Mouse (Mus musculus) thymus, postnatal 4 days (tissue): ENCODE results near the gene Vmn2r78.
"Not testable (repeated sequence)": the region's sequence is repeated elsewhere in the genome, so short reads cannot be mapped to it uniquely, and the experiment has no call there.

Experiments
- DNase-seq: peaks from one replicate; pipeline ENCODE4 v3.0.0; 2021

Gene Vmn2r78

DNA sequence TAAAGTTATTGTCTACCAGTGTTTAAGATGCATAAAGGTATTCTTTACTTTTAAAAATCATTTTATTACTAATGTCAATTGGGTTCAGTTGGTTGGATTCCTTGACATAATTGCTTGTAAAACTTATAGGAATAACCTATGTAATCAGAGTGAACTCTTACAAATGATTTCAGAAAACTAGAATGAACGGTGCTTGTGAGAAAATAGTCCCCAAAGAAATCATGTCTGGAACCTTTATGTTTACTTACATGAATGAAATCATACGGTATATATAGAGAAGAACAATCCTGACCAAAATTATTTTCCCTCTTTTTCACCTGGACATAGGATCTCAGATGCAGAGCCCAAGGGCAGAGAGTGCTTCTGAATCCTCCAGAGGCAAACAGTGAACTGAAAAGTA, at the start of gene Vmn2r78:
TSS of gene Vmn2r78 (plus strand) at position 301 of the 400 bp plus-strand sequence.
- not testable (repeated sequence) for DNase-seq

DNA sequence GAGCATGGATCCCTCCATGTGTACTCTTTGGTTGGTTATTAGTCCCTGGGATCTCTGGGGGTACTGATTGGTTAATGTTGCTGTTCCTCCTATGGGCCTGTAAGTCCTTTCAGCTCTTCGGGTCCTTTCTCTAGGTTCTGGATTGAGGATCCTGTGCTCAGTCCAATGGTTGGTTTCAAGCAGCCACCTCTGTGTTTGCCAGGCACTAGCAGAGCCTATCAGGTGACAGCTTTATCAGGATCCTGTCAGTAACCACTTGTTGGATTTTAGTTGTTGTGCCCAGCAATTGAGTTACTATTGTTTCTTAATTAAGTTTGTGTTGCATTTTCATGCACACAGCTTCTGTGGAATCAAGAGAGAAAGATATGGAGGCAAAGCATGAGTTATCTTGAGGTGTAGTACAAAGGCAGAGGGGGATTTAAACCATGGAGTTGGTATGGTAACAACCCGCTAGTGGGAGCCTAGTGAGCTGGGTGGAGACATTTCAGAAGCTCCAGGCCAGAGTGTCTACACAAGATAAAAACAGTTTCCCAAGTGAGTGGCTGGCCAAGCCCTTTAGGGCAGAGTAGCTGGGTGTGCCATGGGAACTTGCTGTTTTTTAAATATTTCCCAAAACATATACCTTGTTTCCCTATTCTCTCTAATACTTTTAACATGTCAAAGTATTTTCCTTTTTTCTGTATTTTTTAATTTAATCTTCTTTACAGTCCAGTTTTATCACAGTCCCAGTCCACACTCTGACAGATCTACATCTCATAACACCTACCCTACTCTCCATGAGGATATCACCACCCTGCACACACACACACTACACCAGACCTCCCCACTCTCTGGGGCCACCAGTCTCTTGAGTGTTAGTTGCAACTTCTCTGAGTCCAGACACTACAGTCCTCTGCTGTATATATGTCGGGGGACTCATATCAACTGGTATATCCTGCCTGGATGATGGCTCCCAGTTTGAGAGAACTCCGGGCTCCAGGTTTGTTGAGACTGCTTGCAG, 25.1 kb upstream of the Vmn2r78 start:
- DNase-seq = no peak

DNA sequence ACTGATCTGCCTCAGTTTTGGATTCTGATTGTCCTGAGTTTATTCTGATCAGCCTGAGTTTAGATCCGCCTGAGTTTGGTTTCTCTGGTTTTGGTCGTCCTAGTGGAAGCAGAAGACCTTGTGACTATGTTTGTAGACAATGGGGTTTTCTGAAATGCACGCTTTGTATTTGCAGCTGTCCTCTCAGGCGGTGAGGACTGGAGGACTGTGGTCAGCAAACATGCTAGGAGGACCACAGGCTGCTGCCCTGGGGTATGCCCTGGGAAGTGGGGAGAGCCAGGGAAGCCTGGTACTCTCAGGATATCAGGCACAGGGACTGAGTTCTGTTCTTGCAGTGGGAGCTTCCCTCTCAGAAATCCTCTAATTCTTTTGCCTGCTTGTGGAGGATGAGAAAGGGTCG, 22.4 kb downstream of the Vmn2r78 start:
- DNase-seq = no peak

DNA sequence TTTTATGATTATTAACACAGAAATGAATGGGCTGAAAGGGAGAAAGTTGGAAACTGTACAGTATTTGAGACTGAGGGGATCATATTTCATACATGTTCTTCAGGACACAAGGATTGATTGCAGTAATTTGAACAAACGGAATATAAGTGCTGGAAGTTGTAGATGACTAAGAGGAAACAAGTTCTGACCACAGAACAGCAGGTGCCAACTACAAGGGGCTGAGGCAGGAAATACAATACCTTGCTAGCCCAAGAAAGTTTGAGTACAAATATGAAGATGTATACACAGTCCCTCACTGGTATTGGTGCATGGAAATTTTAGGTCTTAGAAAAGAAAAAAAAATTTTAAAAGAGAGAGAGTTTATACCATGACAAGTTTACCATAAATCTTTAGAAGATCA, 79.8 kb downstream of the Vmn2r78 start:
- no peak for DNase-seq

DNA sequence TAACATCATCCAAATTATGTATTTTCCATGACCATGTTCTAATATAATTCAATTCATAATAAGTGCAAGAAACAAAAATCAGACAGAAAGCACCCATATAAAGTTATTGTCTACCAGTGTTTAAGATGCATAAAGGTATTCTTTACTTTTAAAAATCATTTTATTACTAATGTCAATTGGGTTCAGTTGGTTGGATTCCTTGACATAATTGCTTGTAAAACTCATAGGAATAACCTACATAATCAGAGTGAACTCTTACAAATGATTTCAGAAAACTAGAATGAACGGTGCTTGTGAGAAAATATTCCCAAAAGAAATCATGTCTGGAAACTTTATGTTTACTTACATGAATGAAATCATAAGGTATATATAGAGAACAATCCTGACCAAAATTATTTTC, 80.9 kb downstream of the Vmn2r78 start, which contains the start of gene Vmn2r79:
TSS of gene Vmn2r79 (plus strand) at position 301 of the 400 bp plus-strand sequence.
- not testable (repeated sequence) for DNase-seq
